Mouse (Mus musculus): Measurements from ENCODE around the gene Spred3.
"Not testable (repeated sequence)": the region's sequence is repeated elsewhere in the genome, so short reads cannot be mapped to it uniquely, and the experiment has no call there.

Gene Spred3

GRCm38 (mm10) chr7:29169231-29170065 is 763 bp downstream of the Spred3 start:
- DNase-seq (ENCODE audit: low spot score in 2 of 2) = peak in 1 of 2 experiments; percentile 83

DNA sequence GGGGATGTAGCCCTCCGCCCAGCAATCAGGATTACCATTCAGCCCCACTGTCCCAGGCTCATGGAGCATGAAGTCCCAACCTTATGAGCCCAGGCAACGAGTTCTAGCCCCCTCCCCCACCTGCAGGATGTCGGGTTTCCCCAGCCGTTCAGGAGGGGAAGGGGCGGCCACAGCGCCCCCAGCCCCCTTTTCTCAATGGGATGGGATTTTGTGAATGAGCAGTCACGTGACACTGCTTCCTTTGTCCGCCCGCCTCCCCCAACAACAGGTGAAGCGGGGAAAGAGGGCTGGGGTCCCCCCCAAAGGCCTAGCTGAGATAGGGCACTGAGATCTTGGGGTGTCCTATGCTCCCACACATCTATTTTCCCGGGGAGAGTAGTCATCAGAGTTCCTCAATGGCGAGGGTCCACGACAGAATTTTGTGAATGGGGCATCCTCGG is 1.4 kb downstream of the Spred3 start:
- no peak for DNase-seq (ENCODE audit: low spot score in 2 of 2)

DNA sequence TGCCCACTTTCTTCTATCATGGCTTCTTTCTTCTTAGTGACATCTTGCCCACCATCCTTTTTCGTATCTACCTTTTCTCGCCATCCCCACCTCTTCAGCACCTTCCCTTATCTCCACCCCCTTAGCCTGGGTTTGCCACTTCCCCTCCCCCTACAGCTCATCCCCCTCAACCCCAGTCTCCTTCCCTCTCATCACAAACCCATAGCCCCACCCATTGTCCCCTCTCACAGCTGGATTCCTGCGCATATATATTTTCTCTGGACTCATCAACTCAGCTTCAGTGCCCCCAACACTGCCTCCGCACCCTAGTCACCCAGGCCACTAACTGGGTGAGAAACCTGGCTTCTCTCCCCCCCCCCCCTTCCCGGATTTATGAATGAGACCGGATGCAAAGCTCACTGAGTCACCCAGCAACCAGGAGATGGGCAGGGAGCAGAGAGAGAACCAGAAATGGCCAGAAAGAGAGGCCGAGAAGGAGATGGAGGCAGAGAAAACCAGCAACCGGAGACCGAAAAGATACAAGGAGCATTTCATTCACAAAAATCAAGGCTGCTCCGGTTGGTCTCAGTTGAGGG is 2.0 kb downstream of the Spred3 start:
- no peak for DNase-seq (ENCODE audit: low spot score in 2 of 2)

- DNase-seq (ENCODE audit: low spot score in 2 of 2) = no peak
These were observed 2.6 kb downstream of the Spred3 start for GRCm38 (mm10) chr7:29167656-29168055.

DNA sequence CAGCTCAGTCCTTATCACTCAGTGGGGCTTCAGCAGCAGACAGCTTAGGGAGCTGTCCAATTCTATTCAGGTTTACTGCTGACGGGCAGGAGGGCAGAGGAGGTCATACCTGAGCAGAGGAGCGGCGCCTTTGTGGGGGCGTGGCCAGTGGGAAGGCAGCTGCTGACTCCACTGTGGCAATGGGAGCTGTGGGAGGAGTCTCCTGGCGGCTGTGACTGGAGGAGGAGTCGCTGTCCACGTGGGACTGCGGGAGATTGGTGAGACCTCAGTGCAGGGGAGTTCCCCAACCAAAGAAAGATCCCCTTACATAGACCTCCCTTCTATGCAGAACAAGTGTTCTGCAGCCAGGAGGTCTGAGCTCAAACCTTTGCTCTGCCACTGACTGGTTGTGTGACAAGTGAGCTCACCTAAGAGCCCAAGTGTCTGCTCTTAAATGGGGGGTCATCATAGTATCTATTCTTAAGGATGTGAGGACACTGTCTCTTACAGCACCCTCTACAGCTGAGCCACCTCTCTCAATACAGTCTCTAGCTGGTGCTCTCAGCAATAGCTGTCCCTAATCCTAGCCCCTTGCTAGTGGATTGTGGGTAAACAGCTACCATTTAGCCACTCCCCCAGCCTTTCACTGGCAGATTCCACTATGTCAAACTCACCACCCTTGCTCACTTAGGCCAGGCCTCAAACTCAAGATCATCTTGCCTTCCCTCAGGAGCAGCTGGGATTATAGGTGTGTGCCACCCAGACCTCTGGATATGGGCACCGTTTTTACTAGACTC is 7.3 kb downstream of the Spred3 start:
- DNase-seq (ENCODE audit: low spot score in 2 of 2) = no peak

- DNase-seq (ENCODE audit: low spot score in 2 of 2) = no peak
These were observed 7.9 kb downstream of the Spred3 start for GRCm38 (mm10) chr7:29162294-29162693.

DNA sequence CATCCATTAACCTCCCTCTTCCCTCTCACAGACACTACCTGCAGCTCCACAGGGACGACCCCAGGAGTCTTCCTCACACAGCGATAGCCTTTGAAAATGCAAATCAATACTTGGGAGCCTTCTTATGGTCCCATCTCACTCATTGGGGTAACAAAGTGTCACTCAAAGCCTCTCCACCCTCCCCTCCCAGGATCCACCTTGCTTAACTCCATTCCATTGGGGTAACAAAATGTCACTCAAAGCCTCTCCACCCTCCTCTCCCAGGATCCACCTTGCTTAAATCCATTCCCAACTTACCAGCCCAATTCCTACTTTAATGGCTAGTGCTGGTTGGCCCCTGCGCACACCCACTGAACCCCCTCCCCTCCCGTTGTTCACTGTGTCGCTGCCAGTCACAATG is 11.9 kb downstream of the Spred3 start:
- DNase-seq (ENCODE audit: low spot score in 2 of 2) = no peak

DNA sequence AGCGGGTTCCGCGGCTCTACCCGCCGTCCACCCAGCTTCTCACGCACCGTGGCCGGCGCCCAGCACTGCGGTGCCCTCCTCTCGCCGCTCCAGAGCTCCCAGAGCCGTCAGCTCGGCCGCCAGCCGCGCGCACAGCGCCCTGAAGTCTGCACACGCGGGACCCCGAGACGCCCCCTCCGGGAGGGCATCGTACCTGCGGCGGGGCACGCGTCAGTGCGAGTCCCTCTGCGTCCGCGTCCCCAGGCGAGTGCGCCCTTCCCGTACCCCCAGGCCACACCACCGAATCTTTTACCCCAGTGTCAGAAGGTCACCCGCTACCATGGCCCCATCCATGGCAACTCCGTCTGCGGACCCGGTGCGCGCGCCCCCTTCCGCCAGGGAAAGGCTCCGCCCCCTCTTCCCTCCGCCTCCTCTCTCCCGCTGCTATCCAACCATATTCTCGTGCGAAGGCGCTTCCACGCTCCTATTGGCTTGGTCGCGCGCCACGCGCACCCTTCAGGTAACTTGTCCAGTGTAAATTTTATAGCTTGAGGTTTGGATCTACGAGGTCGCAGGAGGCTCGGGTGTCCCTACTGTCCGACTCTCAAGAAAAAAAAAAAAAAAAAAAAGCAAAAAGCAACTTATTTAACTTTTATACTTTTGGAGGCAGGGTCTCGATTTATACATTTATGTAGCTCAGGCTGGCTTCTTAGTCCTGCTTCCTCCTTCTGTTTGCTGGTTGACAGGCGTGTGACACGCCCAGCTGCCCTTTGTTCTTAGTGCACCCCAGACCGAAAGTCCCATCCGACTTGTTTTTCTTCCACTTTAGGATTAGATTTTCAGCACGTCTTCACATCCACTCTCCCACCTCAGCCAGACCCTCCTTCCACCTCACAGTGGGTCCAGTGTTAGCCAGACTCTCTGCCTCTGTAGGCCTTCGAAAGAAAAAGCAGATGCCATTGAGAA is 14.1 kb downstream of the Spred3 start, which contains the start of gene Fam98c:
Gene Fam98c (minus strand): TSS at position 397 of the 945 bp plus-strand sequence.
- peak in 1 of 2 experiments; percentile 87 for DNase-seq (ENCODE audit: low spot score in 2 of 2)

GRCm38 (mm10) chr7:29155196-29155837 is 14.9 kb downstream of the Spred3 start:
- DNase-seq (ENCODE audit: low spot score in 2 of 2) = peak; percentile 76 to 86

DNA sequence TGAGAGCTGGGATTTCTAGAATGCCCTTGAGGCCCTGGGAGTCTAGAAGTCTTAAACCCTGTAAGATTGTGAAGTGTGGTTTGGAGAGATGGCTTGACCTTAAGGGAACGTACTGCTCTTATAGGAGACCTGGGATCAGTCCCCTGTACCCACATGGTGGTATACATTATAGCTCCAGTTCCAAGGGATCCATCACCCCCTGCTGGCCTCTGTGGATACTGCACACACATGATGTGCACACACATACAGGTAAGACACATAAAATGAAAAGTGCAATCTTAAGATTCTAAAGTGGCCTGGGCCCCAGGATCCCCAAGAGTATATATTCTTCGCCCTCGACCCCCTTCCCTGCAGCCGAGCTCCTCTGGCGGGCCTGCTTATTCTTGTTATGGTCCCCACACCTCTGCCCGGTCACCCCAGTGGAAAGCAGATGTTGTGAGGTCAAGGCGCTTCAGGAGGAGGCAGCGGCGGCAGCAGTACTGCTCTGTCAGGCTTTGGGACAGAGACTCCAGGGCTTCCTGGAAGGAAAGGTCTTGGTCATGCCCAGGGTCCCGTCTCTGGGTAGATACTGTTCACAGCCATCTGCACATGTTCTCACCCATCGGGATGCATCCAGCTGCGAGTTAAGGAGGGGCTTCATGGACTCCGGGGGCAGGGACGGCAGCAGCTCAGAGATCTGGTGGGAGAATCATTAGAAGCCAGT is 16.0 kb downstream of the Spred3 start:
- DNase-seq (ENCODE audit: low spot score in 2 of 2) = no peak

- no peak for DNase-seq (ENCODE audit: low spot score in 2 of 2)
These were observed 18.7 kb downstream of the Spred3 start for GRCm38 (mm10) chr7:29151486-29151885.

GRCm38 (mm10) chr7:29148771-29149170 is 21.4 kb downstream of the Spred3 start:
- no peak for DNase-seq (ENCODE audit: low spot score in 2 of 2)

DNA sequence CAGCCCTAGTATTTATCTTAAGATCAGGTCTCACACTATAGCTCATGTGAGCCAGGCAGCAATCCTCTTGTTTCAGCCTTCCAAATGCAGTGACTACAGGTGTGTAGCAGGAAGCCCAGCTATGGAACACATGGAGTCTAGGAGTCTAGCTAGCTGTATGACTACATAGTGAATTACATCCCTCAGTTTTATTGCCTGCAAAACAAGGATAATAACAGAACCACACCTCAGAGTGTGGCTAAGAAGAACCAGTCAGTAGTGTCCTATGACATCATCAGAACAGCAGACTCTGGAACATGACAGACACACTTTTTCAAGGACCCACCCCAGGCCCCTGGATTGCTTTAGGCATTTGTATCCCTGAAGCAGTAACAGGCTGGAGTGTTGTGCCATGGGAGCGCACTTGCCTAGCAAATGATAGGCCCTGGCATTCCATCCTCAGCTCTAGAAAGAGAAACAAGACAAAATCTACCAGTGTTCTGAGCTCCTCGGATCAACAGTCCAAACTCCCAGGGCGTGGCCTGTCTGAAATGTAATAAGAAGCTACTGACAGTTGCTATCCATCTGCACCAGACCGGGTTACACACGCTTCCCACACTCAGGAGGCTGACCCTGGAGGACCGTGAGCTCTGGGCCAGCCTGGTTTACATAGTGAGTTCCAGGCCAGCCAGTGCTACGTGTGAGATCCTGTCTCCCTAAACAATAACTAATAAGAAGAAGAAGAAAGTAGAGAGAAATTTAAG is 23.4 kb downstream of the Spred3 start:
- no peak for DNase-seq (ENCODE audit: low spot score in 2 of 2)

DNA sequence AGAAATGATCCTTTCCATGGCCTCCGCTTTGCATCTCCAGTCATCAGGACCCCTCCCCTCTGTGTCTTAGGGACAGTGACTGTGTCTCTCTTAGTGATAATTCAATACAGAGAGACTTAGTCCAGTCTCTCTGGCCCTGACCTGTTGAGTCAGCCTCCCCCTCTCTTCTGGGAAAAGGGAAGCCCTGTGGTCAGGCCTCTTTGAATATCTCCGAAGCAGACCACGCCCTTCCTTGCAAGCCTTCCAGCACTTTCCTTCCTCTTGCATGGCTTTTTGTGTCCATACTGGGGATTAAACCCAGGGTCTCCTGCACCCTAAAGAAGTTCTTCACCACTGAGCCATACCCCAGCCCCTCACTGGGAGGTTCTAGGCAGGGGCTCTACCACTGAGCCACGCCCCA is 26.2 kb downstream of the Spred3 start:
- no peak for DNase-seq (ENCODE audit: low spot score in 2 of 2)

DNA sequence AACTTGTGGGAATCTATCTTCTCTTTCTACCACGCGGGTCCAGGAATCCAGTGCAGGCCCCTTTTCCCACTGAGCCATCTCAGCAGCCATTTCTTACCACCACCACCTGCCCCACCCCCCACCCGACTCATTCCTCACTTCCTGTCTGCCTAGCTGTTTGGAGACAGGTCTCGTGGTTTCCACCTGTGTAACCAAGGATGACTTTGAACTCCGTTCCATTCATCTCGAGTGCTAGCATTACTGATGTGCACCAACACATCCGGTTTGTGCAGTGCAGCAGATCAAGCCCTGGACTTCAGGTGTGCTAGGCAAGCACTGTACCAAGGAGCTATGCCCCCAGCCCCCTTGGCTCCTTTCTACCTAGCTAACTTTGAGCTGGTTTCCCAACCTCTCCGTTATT is 28.8 kb downstream of the Spred3 start:
- DNase-seq (ENCODE audit: low spot score in 2 of 2) = no peak

GRCm38 (mm10) chr7:29139237-29139636 is 31.0 kb downstream of the Spred3 start:
- not testable (repeated sequence) for DNase-seq (ENCODE audit: low spot score in 2 of 2)

- no peak for DNase-seq (ENCODE audit: low spot score in 2 of 2)
These were observed 32.8 kb downstream of the Spred3 start for GRCm38 (mm10) chr7:29137429-29137828.

- DNase-seq (ENCODE audit: low spot score in 2 of 2) = no peak
These were observed 35.4 kb downstream of the Spred3 start, which contains the start of gene Rasgrp4 for GRCm38 (mm10) chr7:29134693-29135386. Gene Rasgrp4, plus strand, starts transcription at chr7:29134851.

DNA sequence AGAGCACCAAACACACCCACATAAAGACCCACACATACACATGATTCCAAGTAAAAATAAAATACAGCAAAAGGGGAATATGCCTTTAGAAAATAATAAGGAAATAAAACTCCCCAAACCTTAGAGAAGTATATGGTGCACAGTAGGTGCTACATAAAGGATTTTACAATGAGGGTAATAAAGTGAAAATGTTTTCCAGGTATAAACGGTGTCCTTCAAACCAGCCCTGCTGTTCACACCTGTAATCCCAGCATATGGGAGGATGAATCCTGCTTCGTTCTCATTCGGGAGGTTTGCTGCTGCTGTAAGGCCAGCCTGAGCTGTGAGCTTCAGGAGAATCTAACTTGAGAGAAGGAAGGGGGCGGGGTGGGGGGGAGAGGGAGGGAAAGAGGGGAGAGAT is 36.0 kb downstream of the Spred3 start:
- no peak for DNase-seq (ENCODE audit: low spot score in 2 of 2)

Data from left cerebral cortex, adult 9 months (tissue).